ENCODE assay signal across 17 mouse cellular contexts in the genomic region with DNA sequence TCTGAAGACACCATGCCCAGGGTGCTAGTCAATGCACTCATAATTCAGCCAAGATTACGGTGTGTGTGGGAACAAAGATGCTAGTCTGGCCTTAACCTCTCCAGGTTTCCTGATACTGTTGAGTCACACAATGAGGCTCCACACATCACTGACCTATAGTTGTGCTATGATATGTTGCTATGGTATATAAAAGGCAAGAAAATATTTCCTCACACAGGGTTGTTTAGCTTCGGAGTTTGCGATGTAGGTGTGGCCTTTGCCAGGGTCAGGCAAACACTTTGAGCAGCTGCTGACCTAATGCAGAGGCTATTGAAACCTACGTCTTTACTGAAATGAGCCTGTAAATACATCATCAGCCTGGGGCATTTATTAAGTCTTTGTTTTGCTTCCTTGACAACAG.
"Had no signal": no experiment of that assay in that cellular context is flagged by ENCODE, and none has a peak within 500 bp of the region (broad histone marks: within the 10 kb centered on the region; RNA-seq: fewer than 3 reads in every experiment).

No protein-coding gene starts in this region.

- ATAC-seq: liver, postnatal 0 days; lung, postnatal 0 days had no signal

- H3K4me1 ChIP-seq: liver, embryonic 15.5 days; lung, embryonic 15.5 days; megakaryocyte, embryonic 14.5 days; neural tube, embryonic 12.5 days had no signal

- H3K27me3 ChIP-seq: liver, embryonic 15.5 days; lung, embryonic 15.5 days; megakaryocyte, embryonic 14.5 days; neural tube, embryonic 12.5 days had no signal

- H3K9me3 ChIP-seq: liver, embryonic 15.5 days; lung, embryonic 15.5 days; megakaryocyte, embryonic 14.5 days; neural tube, embryonic 12.5 days had no signal

- H3K4me2 ChIP-seq: liver, embryonic 15.5 days; lung, embryonic 15.5 days; midbrain, embryonic 11.5 days; neural tube, embryonic 12.5 days had no signal

- H3K27ac ChIP-seq: liver, embryonic 15.5 days; lung, embryonic 15.5 days; macrophage; neural tube, embryonic 12.5 days had no signal

- H3K4me3 ChIP-seq: liver, embryonic 15.5 days; lung, embryonic 15.5 days; megakaryocyte, embryonic 14.5 days; neural tube, embryonic 12.5 days had no signal

- DNase-seq: liver, postnatal 0 days; lung, adult 2 months; lung, postnatal 14 days; lung, postnatal 36 days; midbrain, embryonic 14.5 days; right cerebral cortex, postnatal 14 days; spleen, adult 18-20 months; thymus, adult 18-20 months; thymus, postnatal 14 days; thymus, postnatal 36 days had no signal

- H3K9ac ChIP-seq: liver, embryonic 15.5 days; liver, postnatal 0 days; lung, embryonic 15.5 days; neural tube, embryonic 12.5 days had no signal

- H3K36me3 ChIP-seq: liver, embryonic 15.5 days; lung, embryonic 15.5 days; neural tube, embryonic 12.5 days had no signal
